Mouse (Mus musculus) kidney, adult 2 months (tissue): Measurements from ENCODE around the gene Gm10322. TPM values are rescaled to one million over a fixed set of nuclear protein-coding genes. Genes with fewer than 3 reads are reported as not detected.

Experiments used
- DNase-seq: peaks from one replicate; pipeline ENCODE4 v3.0.0; 2021
- H3K27ac ChIP-seq: fragments of 200-500 bp; 2 replicates; pipeline ENCODE4 v1.5.1; 2012; ENCODE audit warnings: low read depth, low read length, control low read depth, inconsistent platforms; ENCODE audit not compliant: insufficient read depth
- H3K27me3 ChIP-seq: fragments of 200-500 bp; replicated peaks from 2 replicates; pipeline ENCODE4 v1.6.1; 2012; ENCODE audit warnings: mild to moderate bottlenecking, moderate library complexity, low read length, inconsistent platforms; ENCODE audit not compliant: control insufficient read depth, insufficient read depth
- H3K36me3 ChIP-seq: fragments of 200-500 bp; 2 replicates; pipeline ENCODE4 v1.6.1; 2012; ENCODE audit warnings: mild to moderate bottlenecking, moderate library complexity, low read length, inconsistent platforms; ENCODE audit not compliant: control insufficient read depth, insufficient read depth
- H3K4me1 ChIP-seq: fragments of 200-500 bp; 2 replicates; pipeline ENCODE4 v1.6.1; 2011; ENCODE audit warnings: low read length; ENCODE audit not compliant: control insufficient read depth, insufficient read depth
- H3K4me3 ChIP-seq: fragments of 200-500 bp; 2 replicates; pipeline ENCODE4 v1.5.1; 2011; ENCODE audit warnings: mild to moderate bottlenecking, low read depth, low read length, control low read depth; ENCODE audit not compliant: insufficient read depth
- CTCF ChIP-seq: fragments of 200-500 bp; conservative IDR thresholded peaks from 2 replicates; pipeline ENCODE4 v1.5.1; 2011; ENCODE audit warnings: low read depth, mild to moderate bottlenecking, control low read depth, low read length, moderate library complexity, mixed read lengths; ENCODE audit not compliant: insufficient read depth, insufficient read length
- POLR2A ChIP-seq: fragments of 200-500 bp; IDR thresholded peaks from one replicate; pipeline ENCODE4 v1.6.1; 2011; ENCODE audit warnings: low read depth, low read length, control low read depth
- WGBS: fragments of 180-500 bp; shearing (Covaris S2); methylation state at CpG from one replicate; pipeline ENCODE4 v1.1.7; 2018; 5-methylcytosine and 5-hydroxymethylcytosine counted together
- polyA plus RNA-seq: library from polyadenylated mRNA; depleted of rRNA; stranded (reverse); fragments of >200 nt; gene quantifications from 2 replicates; pipeline ENCODE4 v1.2.3, GENCODE M21; 2012; rRNA removed

The Gm10322 gene
- polyA plus RNA-seq, 1 experiment, result not detected

DNA sequence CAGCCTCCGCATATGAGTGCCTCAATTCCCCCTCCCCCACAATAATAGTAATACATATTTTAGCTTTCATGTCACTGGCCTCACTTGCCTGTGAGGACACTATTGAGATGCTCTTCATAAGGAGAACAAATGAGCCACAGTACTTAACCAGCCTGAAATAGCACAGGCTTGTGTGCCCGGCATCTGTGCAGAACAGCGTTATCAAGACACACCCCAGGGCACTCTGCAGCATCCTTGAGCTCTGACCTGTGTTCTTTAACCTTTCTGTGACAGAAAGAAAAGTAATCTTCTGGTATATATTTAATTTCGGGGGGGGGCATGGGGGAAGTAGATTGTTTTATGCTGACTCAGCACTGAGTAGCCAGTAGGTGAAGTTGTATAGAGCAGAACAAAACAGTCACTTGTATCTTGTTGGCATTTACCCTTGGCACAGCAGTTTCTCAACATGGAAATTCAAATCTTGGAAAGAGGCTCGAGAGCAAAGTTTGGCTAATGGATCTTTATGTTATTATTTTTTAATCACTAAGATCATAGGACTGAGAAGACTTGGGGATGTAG lies 31.0 kb downstream of the Gm10322 start:
- Histone ChIP-seq H3K4me1 (no peaks in the 10 kb centered on the region), H3K27ac (no peak overlapping the region), H3K36me3 (no peaks in the 10 kb centered on the region), H3K27me3 (0 out of 2 replicates have a peak, but pooled peaks cover 2% of the 10 kb centered on the region), H3K4me3 (no peak overlapping the region)
- 86% methylated on average over 5 of the region's 5 CpGs for WGBS
- TF ChIP-seq CTCF, result no peak
- TF ChIP-seq POLR2A, result no peak
- DNase-seq, result no peak

DNA sequence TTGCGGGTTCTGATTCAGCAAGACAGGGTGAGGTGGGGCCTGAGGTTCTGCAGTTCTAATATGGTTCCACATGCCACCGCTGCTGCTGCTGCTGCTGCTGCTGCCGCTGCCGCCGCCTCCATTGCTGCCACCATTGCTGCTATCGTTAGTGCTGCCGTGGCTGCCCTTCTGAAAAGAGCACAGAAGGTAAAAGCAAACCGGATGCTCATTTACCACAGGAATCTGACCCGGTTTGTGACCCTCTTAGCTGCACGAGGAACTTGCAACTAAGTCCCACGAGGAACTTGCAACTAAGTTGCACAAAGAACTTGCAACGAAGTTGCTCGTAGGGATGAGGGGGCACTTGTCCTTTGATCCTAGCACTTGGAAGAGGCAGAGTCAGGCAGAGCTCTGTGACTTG lies 40.9 kb downstream of the Gm10322 start:
- DNase-seq, result no peak
- Histone ChIP-seq H3K4me1 (no peaks in the 10 kb centered on the region), H3K27ac (no peak overlapping the region), H3K36me3 (no peaks in the 10 kb centered on the region), H3K4me3 (no peak overlapping the region), H3K27me3 (no peaks in the 10 kb centered on the region)
- 81% methylated on average over 13 of the region's 13 CpGs for WGBS
- TF ChIP-seq CTCF (no peak), POLR2A (no peak)

DNA sequence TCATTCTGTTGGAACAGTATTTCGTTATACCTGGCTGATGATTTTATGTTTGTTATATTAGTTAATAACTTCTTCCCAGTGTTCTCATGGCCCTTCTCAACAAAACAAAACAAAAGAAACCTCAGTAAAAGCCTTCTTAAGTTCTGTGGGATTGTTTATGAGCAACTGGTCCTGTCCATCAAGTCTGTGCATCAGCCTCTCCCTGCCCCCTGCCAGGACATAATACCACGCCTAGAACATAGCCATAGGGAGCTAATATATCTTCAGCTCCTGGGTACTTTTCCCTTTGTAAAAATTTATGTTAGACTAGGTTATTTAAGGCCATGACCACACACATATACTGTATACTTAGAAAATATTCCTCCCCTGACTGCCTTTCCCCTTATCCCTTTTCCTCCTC lies 48.9 kb downstream of the Gm10322 start:
- no peak for TF ChIP-seq CTCF
- no peak for TF ChIP-seq POLR2A
- Histone ChIP-seq H3K4me3 (no peak overlapping the region), H3K4me1 (peaks cover 3% of the 10 kb centered on the region; the same call in 1 of the 2 replicates), H3K27me3 (no peaks in the 10 kb centered on the region), H3K27ac (no peak overlapping the region), H3K36me3 (no peaks in the 10 kb centered on the region)
- WGBS, result 77% methylated on average over 2 of the region's 2 CpGs
- DNase-seq, result no peak

DNA sequence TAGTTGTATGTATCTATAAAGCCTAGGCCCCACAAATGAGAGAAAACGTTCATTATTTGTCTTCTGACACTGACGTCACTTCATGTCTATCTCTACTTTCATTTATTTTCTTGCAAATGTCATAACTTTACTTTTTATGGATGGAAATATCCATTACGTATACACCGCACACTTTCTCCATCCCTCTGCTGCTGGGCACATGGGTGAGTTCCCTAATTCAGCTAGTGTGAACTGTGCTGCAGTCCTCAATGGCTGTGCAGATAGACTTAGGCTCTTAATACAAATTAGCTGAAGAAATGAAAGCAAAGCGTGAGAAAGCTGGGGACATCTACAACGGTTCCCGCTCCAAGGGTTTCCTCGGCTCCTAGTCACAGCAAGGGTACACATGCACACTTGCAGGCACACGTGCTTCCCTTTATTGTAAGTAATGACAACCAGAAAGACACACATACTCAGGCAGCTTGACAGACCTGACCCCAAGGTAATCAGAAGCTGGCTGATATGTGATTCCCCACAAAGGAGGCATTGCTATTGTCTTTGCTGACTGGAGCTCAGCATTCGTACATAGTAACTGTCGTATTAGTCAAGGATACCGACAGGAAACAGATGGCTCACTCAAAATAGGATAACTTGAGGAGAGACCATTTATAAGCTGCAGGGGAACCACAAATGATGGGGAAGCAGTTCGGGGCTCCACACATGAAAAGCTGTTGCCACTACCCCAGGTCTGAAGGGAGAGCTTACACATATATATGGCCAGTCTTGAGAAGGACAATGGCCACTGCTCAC lies 49.8 kb downstream of the Gm10322 start:
- H3K27me3 ChIP-seq, result no peaks in the 10 kb centered on the region
- 72% methylated on average over 13 of the region's 13 CpGs for WGBS
- no peaks in the 10 kb centered on the region for H3K36me3 ChIP-seq
- H3K27ac ChIP-seq, result no peak overlapping the region
- TF ChIP-seq POLR2A (no peak), CTCF (no peak)
- peaks cover 3% of the 10 kb centered on the region; the same call in 1 of the 2 replicates for H3K4me1 ChIP-seq
- no peak for DNase-seq
- H3K4me3 ChIP-seq, result no peak overlapping the region

Other genes starting within 250 kb of the Gm10322 start
- gene Gm10273, start 220.4 kb upstream of the Gm10322 start, polyA plus RNA-seq, result 10.3 and 15.9 TPM in 2 replicates
- gene Pla2g12b, start 212.4 kb upstream of the Gm10322 start, polyA plus RNA-seq, result 0.31 and 0.76 TPM in 2 replicates
- gene Oit3, start 174.3 kb upstream of the Gm10322 start, polyA plus RNA-seq, result 1.0 and 1.4 TPM in 2 replicates
- 14.4 and 16.2 TPM in 2 replicates for gene Mcu, start 629 bp downstream of the Gm10322 start, polyA plus RNA-seq
- 59.0 and 61.2 TPM in 2 replicates for gene Micu1, start 86.4 kb downstream of the Gm10322 start, polyA plus RNA-seq